Mouse (Mus musculus) spleen, adult 2 months (tissue): Measurements from ENCODE around the gene St13. TPM values are rescaled to one million over a fixed set of nuclear protein-coding genes. Genes with fewer than 3 reads are reported as not detected.

Source experiments
- DNase-seq, 2 experiments: peaks; one replicate each; pipeline versions ENCODE4 v3.0.0 to v3.0.0-alpha.2; 2012 to 2021; ENCODE audit warnings: low spot score in 2 of 2, low read depth in 1 of 2
- H3K27ac ChIP-seq: fragments of 200-500 bp; 2 replicates; pipeline ENCODE4 v1.5.1; 2012; ENCODE audit warnings: low read length, inconsistent platforms; ENCODE audit not compliant: insufficient read depth
- H3K27me3 ChIP-seq: fragments of 200-500 bp; 2 replicates; pipeline ENCODE4 v1.6.1; 2012; ENCODE audit warnings: mild to moderate bottlenecking, moderate library complexity, low read length, inconsistent platforms; ENCODE audit not compliant: control insufficient read depth, insufficient read depth
- H3K36me3 ChIP-seq: fragments of 200-500 bp; 2 replicates; pipeline ENCODE4 v1.6.1; 2012; ENCODE audit warnings: mild to moderate bottlenecking, low read length, inconsistent platforms; ENCODE audit not compliant: control insufficient read depth, insufficient read depth
- H3K4me1 ChIP-seq: fragments of 200-500 bp; 2 replicates; pipeline ENCODE4 v1.6.1; 2011; ENCODE audit warnings: inconsistent platforms; ENCODE audit not compliant: control insufficient read depth, insufficient read depth, insufficient read length
- H3K4me3 ChIP-seq: fragments of 200-500 bp; 2 replicates; pipeline ENCODE4 v1.5.1; 2011; ENCODE audit warnings: mild to moderate bottlenecking, inconsistent platforms; ENCODE audit not compliant: insufficient read depth, insufficient read length; ENCODE audit errors: extremely low read depth
- CTCF ChIP-seq: fragments of 200-500 bp; IDR thresholded peaks from 2 replicates; pipeline ENCODE4 v1.5.1; 2011; ENCODE audit warnings: mild to moderate bottlenecking, inconsistent platforms; ENCODE audit not compliant: insufficient read depth, insufficient read length, insufficient replicate concordance; ENCODE audit errors: extremely low read depth
- POLR2A ChIP-seq: fragments of 200-500 bp; IDR thresholded peaks from 2 replicates; pipeline ENCODE4 v1.6.1; 2011; ENCODE audit warnings: low read depth, low read length, inconsistent platforms
- WGBS: fragments of 180-500 bp; shearing (Covaris S2); methylation state at CpG from one replicate; pipeline ENCODE4 v1.1.7; 2018; 5-methylcytosine and 5-hydroxymethylcytosine counted together
- polyA plus RNA-seq: library from polyadenylated mRNA; depleted of rRNA; stranded (reverse); fragments of >200 nt; gene quantifications from 2 replicates; pipeline ENCODE4 v1.2.3, GENCODE M21; 2012

The St13 gene
- polyA plus RNA-seq, 1 experiment: 16.2 TPM

GRCm38 (mm10) chr15:81394211-81394915 lies 5.5 kb downstream of the St13 start:
- 86% methylated on average over 8 of the region's 8 CpGs for WGBS
- Histone ChIP-seq H3K36me3 (peaks cover 12% of the 10 kb centered on the region), H3K27me3 (no peaks in the 10 kb centered on the region), H3K27ac (no peak overlapping the region; the same call in 1 of the 2 replicates), H3K4me3 (no peak overlapping the region), H3K4me1 (no peaks in the 10 kb centered on the region; the same call in 1 of the 2 replicates)
- TF ChIP-seq CTCF (no peak), POLR2A (no peak)
- DNase-seq: no peak

DNA sequence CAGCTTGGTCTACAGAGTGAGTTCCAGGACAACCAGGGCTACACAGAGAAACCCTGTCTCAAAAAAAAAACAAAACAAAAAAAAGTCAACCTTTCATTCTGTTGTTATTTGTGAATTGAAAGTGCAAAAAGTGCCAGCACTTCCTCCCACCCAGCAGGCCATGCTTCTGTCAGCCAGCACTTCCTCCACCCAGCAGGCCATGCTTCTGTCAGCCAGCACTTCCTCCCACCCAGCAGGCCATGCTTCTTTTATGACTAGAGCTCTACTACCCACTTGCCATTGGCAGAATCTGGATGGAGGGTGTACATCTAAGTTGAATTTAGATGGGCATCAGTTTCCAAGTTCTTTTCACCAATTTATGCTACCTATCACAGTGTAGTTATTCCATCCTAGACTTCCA lies 6.9 kb downstream of the St13 start:
- Histone ChIP-seq H3K4me1 (no peaks in the 10 kb centered on the region), H3K27ac (no peak overlapping the region), H3K36me3 (peaks cover 16% of the 10 kb centered on the region), H3K4me3 (no peak overlapping the region), H3K27me3 (no peaks in the 10 kb centered on the region)
- TF ChIP-seq POLR2A: no peak
- TF ChIP-seq CTCF: no peak
- DNase-seq: peak in 1 of 2 experiments; percentile 55

DNA sequence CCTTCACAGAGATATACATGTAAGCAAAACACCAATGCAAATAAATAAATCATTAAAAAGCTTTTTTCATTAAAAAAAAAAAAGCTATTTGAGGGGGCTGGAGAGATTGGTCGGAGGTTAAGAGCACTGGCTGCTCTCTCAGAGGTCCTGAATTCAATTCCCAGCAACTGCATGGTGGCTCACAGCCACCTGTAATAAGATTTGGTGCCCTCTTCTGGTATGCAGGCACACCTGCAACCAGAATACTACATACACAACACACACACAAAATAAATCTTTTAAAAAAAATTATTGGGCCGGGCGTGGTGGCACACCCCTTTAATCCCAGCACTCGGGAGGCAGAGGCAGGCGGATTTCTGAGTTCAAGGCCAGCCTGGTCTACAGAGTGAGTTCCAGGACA lies 13.6 kb downstream of the St13 start:
- no peak for DNase-seq
- no peaks in the 10 kb centered on the region for H3K27me3 ChIP-seq
- TF ChIP-seq POLR2A: no peak
- no peak for TF ChIP-seq CTCF
- 93% methylated on average over 5 of the region's 5 CpGs for WGBS
- no peak overlapping the region for H3K4me3 ChIP-seq
- no peak overlapping the region for H3K27ac ChIP-seq
- no peaks in the 10 kb centered on the region for H3K4me1 ChIP-seq
- peaks cover 35% of the 10 kb centered on the region for H3K36me3 ChIP-seq

DNA sequence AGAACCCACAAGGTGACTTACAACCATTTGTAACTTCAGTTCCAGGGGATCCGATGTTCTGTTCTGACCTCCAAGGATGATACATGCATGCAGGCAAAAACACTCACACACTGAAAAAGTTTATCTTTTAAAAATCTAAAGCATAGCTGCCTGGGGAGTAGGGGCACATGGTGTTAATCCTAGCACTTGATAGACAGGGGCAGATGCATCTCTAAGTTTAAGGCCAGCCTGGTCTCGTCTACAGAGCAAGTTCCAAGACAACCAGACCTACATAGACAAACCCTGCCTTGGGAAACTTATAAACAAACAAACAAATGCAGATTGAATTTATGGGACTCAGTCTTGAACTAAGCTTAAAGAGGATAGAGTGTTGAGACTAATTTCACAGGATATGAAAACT lies 21.0 kb downstream of the St13 start:
- 90% methylated on average over 2 of the region's 2 CpGs for WGBS
- no peak for TF ChIP-seq POLR2A

DNA sequence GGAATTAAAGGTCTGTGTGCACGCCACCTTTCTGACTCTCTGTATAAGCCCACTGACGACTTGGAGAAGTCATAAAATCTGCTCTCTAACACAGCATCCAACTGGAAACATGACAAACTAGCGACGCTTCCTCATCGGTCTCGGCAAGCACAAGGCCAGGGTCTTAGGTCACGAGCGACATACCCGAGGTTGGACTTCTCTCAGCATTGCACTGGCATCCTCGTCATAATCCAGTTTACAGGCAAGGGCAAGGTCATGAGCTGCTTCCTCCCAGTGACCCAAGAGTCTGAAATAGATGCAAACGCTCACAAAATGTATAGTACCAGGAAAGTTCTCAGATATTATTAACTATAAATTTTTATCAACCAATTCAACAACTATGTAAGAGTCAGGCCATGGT lies 25.3 kb downstream of the St13 start:
- WGBS: 93% methylated on average over 11 of the region's 11 CpGs
- no peak for DNase-seq
- Histone ChIP-seq H3K27me3 (no peaks in the 10 kb centered on the region), H3K4me3 (no peak overlapping the region), H3K36me3 (peaks cover 27% of the 10 kb centered on the region), H3K27ac (no peak overlapping the region), H3K4me1 (no peaks in the 10 kb centered on the region)
- TF ChIP-seq POLR2A (no peak), CTCF (no peak)

More for the DNA sequence above, 21.0 kb downstream of the St13 start:
- no peaks in the 10 kb centered on the region for H3K4me1 ChIP-seq
- no peak overlapping the region for H3K4me3 ChIP-seq
- no peak for DNase-seq
- peaks cover 27% of the 10 kb centered on the region for H3K36me3 ChIP-seq
- H3K27ac ChIP-seq: no peak overlapping the region
- H3K27me3 ChIP-seq: no peaks in the 10 kb centered on the region

DNA sequence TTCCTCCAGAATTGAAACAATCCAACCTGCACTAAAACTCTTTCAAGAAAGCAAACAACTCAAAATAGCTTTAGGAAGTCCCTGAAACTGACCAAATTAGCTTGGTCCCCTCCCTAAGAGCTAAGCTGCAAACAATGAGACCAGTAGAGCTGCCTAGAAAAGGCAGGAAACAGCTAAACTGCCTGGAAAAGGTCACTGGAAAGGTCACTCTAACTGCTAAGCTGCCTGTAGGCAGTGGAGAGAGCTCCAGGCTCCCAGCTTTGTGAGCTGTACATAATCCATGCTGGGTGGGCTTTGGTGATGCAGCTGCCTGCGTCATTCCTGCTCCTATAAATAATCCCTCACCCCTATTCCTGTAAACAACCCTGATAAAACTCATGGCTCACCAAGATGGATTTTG lies 29.5 kb downstream of the St13 start:
- WGBS: 89% methylated on average over 1 of the region's 1 CpGs
- no peak for TF ChIP-seq CTCF
- no peak for TF ChIP-seq POLR2A
- Histone ChIP-seq H3K4me3 (no peak overlapping the region), H3K36me3 (peaks cover 30% of the 10 kb centered on the region), H3K4me1 (no peaks in the 10 kb centered on the region), H3K27me3 (no peaks in the 10 kb centered on the region), H3K27ac (no peak overlapping the region)
- no peak for DNase-seq

- 89% methylated on average over 1 of the region's 1 CpGs for whole genome bisulfite sequencing
- H3K27ac ChIP-seq: no peak overlapping the region
- TF ChIP-seq POLR2A: no peak
- no peak for TF ChIP-seq CTCF
Observed at GRCm38 (mm10) chr15:81368601-81369000, 31.3 kb downstream of the St13 start.

DNA sequence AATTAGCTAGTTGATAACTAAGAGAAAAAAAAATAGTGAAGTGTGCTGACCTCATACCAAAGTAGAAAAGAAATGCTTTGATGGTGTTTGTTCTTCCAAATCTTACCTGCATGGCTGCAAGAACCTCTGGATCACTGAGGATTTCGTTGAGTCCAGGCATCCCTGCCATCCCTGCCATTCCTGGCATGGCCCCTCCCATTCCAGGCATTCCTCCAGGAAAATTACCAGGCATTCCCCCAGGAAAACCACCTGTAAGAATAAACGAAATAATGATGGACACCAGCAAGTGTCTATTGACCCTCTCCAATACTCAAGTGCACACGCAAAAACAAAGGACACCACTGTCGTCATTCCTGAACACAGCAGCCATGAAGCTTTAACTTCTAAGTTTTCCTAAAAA lies 33.6 kb downstream of the St13 start:
- Histone ChIP-seq H3K4me3 (no peak overlapping the region), H3K4me1 (no peaks in the 10 kb centered on the region), H3K27ac (no peak overlapping the region), H3K36me3 (peaks cover 29% of the 10 kb centered on the region), H3K27me3 (no peaks in the 10 kb centered on the region)
- 95% methylated on average over 4 of the region's 4 CpGs for WGBS
- no peak for DNase-seq
- TF ChIP-seq POLR2A (no peak), CTCF (no peak)

More at GRCm38 (mm10) chr15:81368601-81369000, 31.3 kb downstream of the St13 start:
- no peaks in the 10 kb centered on the region for H3K4me1 ChIP-seq
- no peak for DNase-seq
- no peak overlapping the region for H3K4me3 ChIP-seq
- H3K27me3 ChIP-seq: no peaks in the 10 kb centered on the region
- H3K36me3 ChIP-seq: peaks cover 33% of the 10 kb centered on the region
